Mouse (Mus musculus) spleen, adult 2 months (tissue): ENCODE results near the gene Nutm1.

ENCODE experiments used
- CTCF ChIP-seq: fragments of 200-500 bp; IDR thresholded peaks from 2 replicates; pipeline ENCODE4 v1.5.1; 2011; ENCODE audit warnings: mild to moderate bottlenecking, inconsistent platforms; ENCODE audit not compliant: insufficient read depth, insufficient read length, insufficient replicate concordance; ENCODE audit errors: extremely low read depth
- POLR2A ChIP-seq: fragments of 200-500 bp; IDR thresholded peaks from 2 replicates; pipeline ENCODE4 v1.6.1; 2011; ENCODE audit warnings: low read depth, low read length, inconsistent platforms

DNA sequence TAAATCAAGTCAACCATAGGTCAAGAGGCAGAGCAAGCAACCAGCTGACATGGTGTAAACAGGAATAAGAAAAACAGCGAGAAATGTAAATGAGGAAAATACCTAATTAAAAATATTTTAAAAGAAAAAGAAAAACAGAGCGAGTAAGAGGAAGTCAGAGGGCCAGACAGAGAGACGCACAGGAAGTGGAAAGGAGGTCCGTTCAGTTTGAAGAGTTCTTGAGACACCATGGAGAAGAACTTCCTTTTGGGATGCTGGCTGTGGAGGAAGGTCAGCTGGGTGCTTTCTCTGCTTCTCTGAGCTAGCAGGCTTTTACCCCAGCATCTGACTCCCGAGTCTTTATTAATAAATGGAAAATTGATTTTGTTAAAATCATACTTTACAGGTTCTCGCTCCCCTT is 41.5 kb downstream of the Nutm1 start:
- TF ChIP-seq POLR2A (no peak), CTCF (no peak)
